8 mouse cellular contexts compared by ENCODE assay signal in the genomic region with DNA sequence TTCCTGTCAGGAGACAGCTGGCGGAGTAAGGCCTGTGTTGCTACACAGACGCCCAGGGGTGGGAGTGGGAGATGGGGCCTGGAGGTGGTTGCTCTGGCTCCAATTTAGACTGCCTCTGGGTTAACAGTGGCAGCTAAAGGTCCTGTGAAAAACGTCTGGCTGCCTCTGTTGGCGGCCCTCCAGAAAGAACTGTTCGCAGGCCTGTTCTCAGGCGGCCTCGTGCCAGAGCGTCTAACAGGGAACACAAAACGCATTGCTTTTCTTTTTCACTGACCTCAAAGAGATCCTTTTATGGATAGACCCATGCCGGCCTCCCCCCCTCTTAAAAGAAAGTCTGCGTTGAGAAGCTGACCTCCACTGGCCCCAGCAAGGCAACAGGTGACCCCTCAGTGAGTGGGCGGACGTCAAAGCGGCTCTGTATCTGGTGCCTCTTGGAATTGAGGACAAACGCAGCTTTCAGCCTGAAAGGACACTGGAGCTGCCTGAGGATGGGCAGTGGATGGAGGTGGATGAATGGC.
DNase-seq lines count a peak whose midpoint lies in the region; ATAC-seq and TF ChIP-seq lines count a peak whose summit lies in the region.

No protein-coding gene starts in this region.

- H3K9ac ChIP-seq in liver, postnatal 0 days (replicated peaks): no peak overlapping the region

- H3K9me3 ChIP-seq in liver, postnatal 0 days (ENCODE audit: low read length): no peaks in the 10 kb centered on the region

- no peak for TF ChIP-seq EP300 in liver, postnatal 0 days (IDR thresholded peaks at IDR 0.05; ENCODE audit: low read depth)

- intact Hi-C loops in heart, postnatal 10 days (cut with DNase I): loop anchor here (5.0 kb wide), 1 partner anchor 336 kb away; no protein-coding TSS in a partner anchor

- no peak for TF ChIP-seq CTCF in liver, postnatal 0 days (IDR thresholded peaks at IDR 0.05; ENCODE audit: low read depth)

- no peak overlapping the region for H3K27ac ChIP-seq in liver, postnatal 0 days (ENCODE audit: low read depth)

- no peaks in the 10 kb centered on the region for H3K4me1 ChIP-seq in liver, postnatal 0 days (ENCODE audit: insufficient read depth)

- WGBS in liver, postnatal 0 days (ENCODE audit: insufficient replicate concordance): 63% methylated on average over 15 of the region's 15 CpGs

- H3K27me3 ChIP-seq in liver, postnatal 0 days (ENCODE audit: insufficient read depth, low read length): no peaks in the 10 kb centered on the region

- ATAC-seq in frontal cortex, adult (ENCODE audit: low TSS enrichment): peak; percentile 65
- no peak for ATAC-seq in liver, postnatal 0 days
- ATAC-seq in granulocyte monocyte progenitor cell, adult 5-6 weeks (replicated peaks; ENCODE audit: poor library complexity, severe bottlenecking): no peak

- DNase-seq in MN1 (ENCODE audit: low spot score): peak; percentile 48
- DNase-seq in cerebellum, adult 8-10 months: peak; percentile 10
- DNase-seq in heart, postnatal 10 days: peak; percentile 83 to 84
- DNase-seq in kidney, postnatal 25 days: peak; percentile 63 to 65
- peak; percentile 14 for DNase-seq in liver, postnatal 0 days
- peak; percentile 87 to 89 for DNase-seq in right cerebral cortex, postnatal 10 days (ENCODE audit: low spot score in 2 of 2)

- H3K36me3 ChIP-seq in liver, postnatal 0 days (replicated peaks; ENCODE audit: insufficient read depth, low read length): no peaks in the 10 kb centered on the region

- no peak overlapping the region for H3K4me3 ChIP-seq in liver, postnatal 0 days (ENCODE audit: low read depth, low read length)

- no peak overlapping the region for H3K4me2 ChIP-seq in liver, postnatal 0 days (ENCODE audit: low read depth, low read length)

Comparison
In these comparisons a context has a peak if more than half of its experiments do, and no peak if none do; other contexts are left out.
1. DNase-seq: peak in every context shown above with its lines; median percentile 88 in right cerebral cortex, postnatal 10 days; 84 in heart, postnatal 10 days; 64 in kidney, postnatal 25 days; 48 in MN1; 14 in liver, postnatal 0 days; 10 in cerebellum, adult 8-10 months.